Mouse (Mus musculus) MEL (cell line): ENCODE results near the gene Prm2. TPM values are rescaled to one million over a fixed set of nuclear protein-coding genes. Genes with fewer than 3 reads are reported as not detected.

ENCODE experiments used
- DNase-seq: peaks from one replicate; pipeline ENCODE4 v3.0.0; 2011; ENCODE audit warnings: low read depth, low spot score
- H3K27ac ChIP-seq: 2 replicates; pipeline ENCODE4 v1.5.1; 2012; ENCODE audit warnings: low read depth, mild to moderate bottlenecking, control low read depth, low read length, moderate library complexity; ENCODE audit not compliant: control insufficient read depth
- H3K27me3 ChIP-seq, 2 experiments: fragments of 150-350 bp in 1 of 2; sonication (generic) in 1 of 2; 2 replicates each; pipeline ENCODE4 v1.6.1; 2012; ENCODE audit warnings: low read length in 2 of 2, mild to moderate bottlenecking in 2 of 2, improper control_type of control experiment in 1 of 2, moderate library complexity in 1 of 2; ENCODE audit not compliant: insufficient read depth in 2 of 2, control insufficient read depth in 1 of 2
- H3K36me3 ChIP-seq, 2 experiments: 2 replicates each; pipeline ENCODE4 v1.6.1; 2012 to 2014; ENCODE audit warnings: low read length in 2 of 2, improper control_type of control experiment in 1 of 2, inconsistent platforms in 1 of 2, mild to moderate bottlenecking in 1 of 2; ENCODE audit not compliant: insufficient read depth in 2 of 2, control insufficient read depth in 1 of 2
- H3K4me1 ChIP-seq, 2 experiments: fragments of 150-350 bp in 1 of 2; sonication (generic) in 1 of 2; 2 replicates each; pipeline ENCODE4 v1.6.1; 2012; ENCODE audit warnings: low read length in 2 of 2, improper control_type of control experiment in 1 of 2, mild to moderate bottlenecking in 1 of 2; ENCODE audit not compliant: insufficient read depth in 2 of 2, control insufficient read depth in 1 of 2
- H3K4me3 ChIP-seq, 2 experiments: fragments of 150-350 bp in 1 of 2; sonication (generic) in 1 of 2; 2 replicates each; pipeline ENCODE4 v1.5.1; 2012; ENCODE audit warnings: low read depth in 2 of 2, low read length in 2 of 2, mild to moderate bottlenecking in 2 of 2, moderate library complexity in 2 of 2, control low read depth in 1 of 2, improper control_type of control experiment in 1 of 2; ENCODE audit not compliant: control insufficient read depth in 1 of 2, insufficient read depth in 1 of 2
- H3K79me2 ChIP-seq: 2 replicates; pipeline ENCODE4 v1.6.1; 2012; ENCODE audit warnings: mild to moderate bottlenecking, low read length, moderate library complexity; ENCODE audit not compliant: control insufficient read depth, poor library complexity, insufficient read depth
- H3K9ac ChIP-seq: 2 replicates; pipeline ENCODE4 v1.6.1; 2012; ENCODE audit warnings: low read depth, mild to moderate bottlenecking, control low read depth, low read length, moderate library complexity; ENCODE audit not compliant: control insufficient read depth, poor library complexity, severe bottlenecking
- H3K9me3 ChIP-seq: fragments of 150-350 bp; sonication (generic); replicated peaks from 2 replicates; pipeline ENCODE4 v1.6.1; 2012; ENCODE audit warnings: mild to moderate bottlenecking, low read length, improper control_type of control experiment, moderate library complexity; ENCODE audit not compliant: insufficient read depth
- BHLHE40 ChIP-seq: IDR thresholded peaks from 2 replicates; pipeline ENCODE4 v1.6.1; 2012; ENCODE audit warnings: low read depth, mild to moderate bottlenecking, inconsistent platforms, low read length, improper control_type of control experiment, borderline replicate concordance
- CHD2 ChIP-seq: IDR thresholded peaks from 2 replicates; pipeline ENCODE4 v1.6.1; 2011; ENCODE audit warnings: low read length, improper control_type of control experiment
- CTCF ChIP-seq, 3 experiments: IDR thresholded peaks in 2 of 3; conservative IDR thresholded peaks in 1 of 3; 2 replicates each; pipeline ENCODE4 v1.5.1; 2011 to 2012; ENCODE audit warnings: low read length in 3 of 3, low read depth in 2 of 3, mild to moderate bottlenecking in 2 of 3, improper control_type of control experiment in 1 of 3, inconsistent platforms in 1 of 3, mixed read lengths in 1 of 3, moderate library complexity in 1 of 3; ENCODE audit not compliant: control insufficient read depth in 1 of 3, insufficient read depth in 1 of 3, poor library complexity in 1 of 3, severe bottlenecking in 1 of 3
- ELF1 ChIP-seq: IDR thresholded peaks from 2 replicates; pipeline ENCODE4 v1.6.1; 2014; ENCODE audit warnings: low read depth, mild to moderate bottlenecking, inconsistent platforms, low read length, improper control_type of control experiment, moderate library complexity
- GABPA ChIP-seq: IDR thresholded peaks from 2 replicates; pipeline ENCODE4 v1.6.1; 2012; ENCODE audit warnings: low read depth, mild to moderate bottlenecking, inconsistent platforms, low read length, improper control_type of control experiment, moderate library complexity
- HCFC1 ChIP-seq: IDR thresholded peaks from 2 replicates; pipeline ENCODE4 v1.6.1; 2012; ENCODE audit warnings: low read depth, mild to moderate bottlenecking, inconsistent platforms, low read length, improper control_type of control experiment, moderate library complexity
- JUND ChIP-seq: IDR thresholded peaks from 2 replicates; pipeline ENCODE4 v1.6.1; 2011; ENCODE audit warnings: low read depth, mild to moderate bottlenecking, improper control_type of control experiment, low read length
- KAT2A ChIP-seq: conservative IDR thresholded peaks from 2 replicates; pipeline ENCODE4 v1.6.1; 2012; ENCODE audit warnings: low read depth, low read length, improper control_type of control experiment, inconsistent platforms
- MAFK ChIP-seq: IDR thresholded peaks from 2 replicates; pipeline ENCODE4 v1.6.1; 2011; ENCODE audit warnings: low read depth, mild to moderate bottlenecking, low read length, improper control_type of control experiment, borderline replicate concordance
- MAX ChIP-seq: IDR thresholded peaks from 2 replicates; pipeline ENCODE4 v1.6.1; 2011; ENCODE audit warnings: low read length, improper control_type of control experiment
- MAZ ChIP-seq: IDR thresholded peaks from 2 replicates; pipeline ENCODE4 v1.6.1; 2012; ENCODE audit warnings: low read depth, mild to moderate bottlenecking, inconsistent platforms, low read length, improper control_type of control experiment
- MXI1 ChIP-seq: IDR thresholded peaks from 2 replicates; pipeline ENCODE4 v1.6.1; 2011; ENCODE audit warnings: mild to moderate bottlenecking, low read depth, low read length, improper control_type of control experiment
- MYB ChIP-seq: IDR thresholded peaks from 2 replicates; pipeline ENCODE4 v1.6.1; 2011; ENCODE audit warnings: mild to moderate bottlenecking, low read depth, low read length, improper control_type of control experiment
- NELFE ChIP-seq: IDR thresholded peaks from 2 replicates; pipeline ENCODE4 v1.6.1; 2011; ENCODE audit warnings: low read depth, low read length, improper control_type of control experiment
- NRF1 ChIP-seq: IDR thresholded peaks from 2 replicates; pipeline ENCODE4 v1.6.1; 2014; ENCODE audit warnings: low read depth, mild to moderate bottlenecking, inconsistent platforms, low read length, improper control_type of control experiment, moderate library complexity; ENCODE audit not compliant: poor library complexity, insufficient read depth, severe bottlenecking
- USF1 ChIP-seq: IDR thresholded peaks from 2 replicates; pipeline ENCODE4 v1.6.1; 2014; ENCODE audit warnings: low read depth, mild to moderate bottlenecking, inconsistent platforms, low read length, improper control_type of control experiment, moderate library complexity
- ZC3H11A ChIP-seq: IDR thresholded peaks from 2 replicates; pipeline ENCODE4 v1.6.1; 2012; ENCODE audit warnings: low read depth, mild to moderate bottlenecking, inconsistent platforms, low read length, improper control_type of control experiment
- polyA plus RNA-seq, 2 experiments: library from polyadenylated mRNA; stranded (reverse) in 1 of 2; unstranded in 1 of 2; fragments of >175 nt in 1 of 2; fragments of >200 nt in 1 of 2; gene quantifications; 2 replicates each; pipeline versions ENCODE4 v1.2.1 to v1.2.4; 2012; ENCODE audit warnings: low replicate concordance in 2 of 2, low read depth in 1 of 2; ENCODE audit not compliant: insufficient read length in 2 of 2, insufficient read depth in 1 of 2, missing spikeins in 1 of 2
- total RNA-seq: library from RNA; depleted of rRNA; stranded (reverse); fragments of 300-350 nt; gene quantifications from 2 replicates; pipeline ENCODE4 v1.2.3, GENCODE M21; 2012; rRNA removed

The Prm2 gene
- total and polyA plus RNA-seq, 3 experiments = not detected

- no peak for DNase-seq
- Histone ChIP-seq H3K27ac (no peak overlapping the region), H3K9ac (no peak overlapping the region), H3K4me3 (no peak overlapping the region), H3K4me1 (0 out of 4 replicates have a peak, but pooled peaks cover 0 to 2% of the 10 kb centered on the region in 2 experiments), H3K27me3 (peaks cover 0 to 2% of the 10 kb centered on the region in 2 experiments; a peak in 3 of 4 replicates), H3K9me3 (no peaks in the 10 kb centered on the region), H3K79me2 (no peaks in the 10 kb centered on the region), H3K36me3 (no peaks in the 10 kb centered on the region)
- TF ChIP-seq CHD2 = no peak
- TF ChIP-seq MAZ = no peak
- no peak for TF ChIP-seq MXI1
- no peak for TF ChIP-seq NELFE
- TF ChIP-seq MAFK = no peak
- TF ChIP-seq BHLHE40 = no peak
- no peak for TF ChIP-seq USF1
- no peak for TF ChIP-seq NRF1
Observed at GRCm38 (mm10) chr16:10749824-10750223, 46.1 kb downstream of the Prm2 start.

DNA sequence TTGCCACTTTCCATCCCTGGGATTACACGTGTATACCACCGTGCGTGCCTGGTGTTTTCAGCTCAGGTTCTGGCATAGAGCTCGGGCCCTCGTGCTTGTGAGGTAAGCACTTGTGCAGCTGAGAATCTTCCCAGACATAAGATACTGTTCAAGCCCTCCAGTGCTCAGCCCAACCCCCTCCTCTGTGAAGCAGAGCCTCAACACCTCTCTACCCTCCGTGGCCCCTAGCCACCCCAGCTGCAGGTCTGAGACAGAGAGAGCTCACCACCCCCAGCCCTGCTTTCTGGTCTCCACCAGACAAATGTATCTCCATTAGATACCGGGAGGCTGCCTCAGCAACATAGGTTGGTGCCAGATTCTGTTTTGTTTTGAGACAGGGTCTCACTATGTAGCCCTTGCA lies 46.7 kb downstream of the Prm2 start:
- Histone ChIP-seq H3K36me3 (no peaks in the 10 kb centered on the region), H3K27me3 (peaks cover 0 to 2% of the 10 kb centered on the region in 2 experiments; a peak in 3 of 4 replicates), H3K4me3 (no peak overlapping the region), H3K9me3 (no peaks in the 10 kb centered on the region), H3K79me2 (no peaks in the 10 kb centered on the region), H3K4me1 (0 out of 4 replicates have a peak, but pooled peaks cover 0 to 2% of the 10 kb centered on the region in 2 experiments), H3K27ac (no peak overlapping the region), H3K9ac (no peak overlapping the region)
- TF ChIP-seq NRF1 (no peak), GABPA (no peak), JUND (no peak), USF1 (no peak), ZC3H11A (no peak), NELFE (no peak), MAX (no peak), KAT2A (no peak), ELF1 (no peak), HCFC1 (no peak), CTCF (IDR thresholded peaks at IDR 0.05 in 2 of 3, conservative IDR thresholded peaks at IDR 0.05 in 1 of 3; ENCODE audit: control insufficient read depth in 1 of 3, insufficient read depth in 1 of 3, low read depth in 2 of 3, low read length in 3 of 3, poor library complexity in 1 of 3, severe bottlenecking in 1 of 3) (no peak), MYB (no peak)
- no peak for DNase-seq

Other genes with a start within 250 kb of the Prm2 start
- 0.07 and 0.12 TPM in 2 replicates for gene Socs1, start 10.6 kb downstream of the Prm2 start, total RNA-seq
- gene Socs1, start 10.6 kb downstream of the Prm2 start, polyA plus RNA-seq = under 1 TPM in 1 of 2 experiments, not detected in 1; 0.36 TPM
- gene Tnp2, start 7.5 kb downstream of the Prm2 start, total RNA-seq = not detected in 2 replicates
- not detected for gene Tnp2, start 7.5 kb downstream of the Prm2 start, polyA plus RNA-seq
- not detected in 2 replicates for gene Prm3, start 5.2 kb downstream of the Prm2 start, total RNA-seq
- not detected for gene Prm3, start 5.2 kb downstream of the Prm2 start, polyA plus RNA-seq
- gene Prm1, start 9.7 kb upstream of the Prm2 start, total RNA-seq = not detected in 2 replicates
- gene Prm1, start 9.7 kb upstream of the Prm2 start, polyA plus RNA-seq = not detected
- gene Gm11172, start 16.8 kb upstream of the Prm2 start, total RNA-seq = not detected in 2 replicates
- gene Gm11172, start 16.8 kb upstream of the Prm2 start, polyA plus RNA-seq = not detected
- 2.6 and 2.8 TPM in 2 replicates for gene Rmi2, start 38.9 kb upstream of the Prm2 start, total RNA-seq
- gene Rmi2, start 38.9 kb upstream of the Prm2 start, polyA plus RNA-seq = 1 to 10 TPM in 1 of 2 experiments, not detected in 1; 8.0 TPM